Mouse (Mus musculus): Measurements from ENCODE around the gene 3830403N18Rik. TPM values are rescaled to one million over a fixed set of nuclear protein-coding genes. Genes with fewer than 3 reads are reported as not detected.
"Not testable (repeated sequence)": the region's sequence is repeated elsewhere in the genome, so short reads cannot be mapped to it uniquely, and the experiment has no call there.

The 3830403N18Rik gene
- 2.4 and 3.2 TPM in 2 replicates for polyA plus RNA-seq (2015; fragmentation: Nextera tagmentation; extraction: Ambion mirVana)

- H3K27me3 ChIP-seq (ENCODE audit: control insufficient read depth, insufficient read depth, low read length): not testable (repeated sequence)
Measured at GRCm38 (mm10) chrX:56136336-56136909, at the start of gene 3830403N18Rik. Gene 3830403N18Rik (plus strand): TSS chrX:56136572.

GRCm38 (mm10) chrX:56151396-56151795, 15.0 kb downstream of the 3830403N18Rik start:
- H3K9me3 ChIP-seq (replicated peaks; ENCODE audit: control insufficient read depth, low read length): no peaks in the 10 kb centered on the region
- H3K36me3 ChIP-seq (ENCODE audit: control insufficient read depth, insufficient read depth): no peaks in the 10 kb centered on the region
- H3K4me2 ChIP-seq (ENCODE audit: low read depth, low read length): no peak overlapping the region
- H3K27ac ChIP-seq (ENCODE audit: low read length): no peak overlapping the region
- H3K4me1 ChIP-seq (ENCODE audit: control insufficient read depth, insufficient read depth, low read length): no peaks in the 10 kb centered on the region
- no peaks in the 10 kb centered on the region for H3K27me3 ChIP-seq (ENCODE audit: control insufficient read depth, insufficient read depth, low read length)
- WGBS: 79% methylated on average over 2 of the region's 2 CpGs
- ATAC-seq (replicated peaks; ENCODE audit: extremely low read depth, insufficient read depth, low FRiP score): no peak
- H3K9ac ChIP-seq (ENCODE audit: low read length): no peak overlapping the region
- H3K4me3 ChIP-seq (ENCODE audit: low read length): no peak overlapping the region

More at GRCm38 (mm10) chrX:56136336-56136909, at the start of gene 3830403N18Rik:
- not testable (repeated sequence) for H3K9ac ChIP-seq (ENCODE audit: low read length); H3K36me3 ChIP-seq (ENCODE audit: control insufficient read depth, insufficient read depth); H3K9me3 ChIP-seq (replicated peaks; ENCODE audit: control insufficient read depth, low read length); ATAC-seq (replicated peaks; ENCODE audit: extremely low read depth, insufficient read depth, low FRiP score); H3K4me3 ChIP-seq (ENCODE audit: low read length); H3K4me2 ChIP-seq (ENCODE audit: low read depth, low read length); H3K4me1 ChIP-seq (ENCODE audit: control insufficient read depth, insufficient read depth, low read length); H3K27ac ChIP-seq (ENCODE audit: low read length)
- WGBS: 65% methylated on average over 13 of the region's 15 CpGs

DNA sequence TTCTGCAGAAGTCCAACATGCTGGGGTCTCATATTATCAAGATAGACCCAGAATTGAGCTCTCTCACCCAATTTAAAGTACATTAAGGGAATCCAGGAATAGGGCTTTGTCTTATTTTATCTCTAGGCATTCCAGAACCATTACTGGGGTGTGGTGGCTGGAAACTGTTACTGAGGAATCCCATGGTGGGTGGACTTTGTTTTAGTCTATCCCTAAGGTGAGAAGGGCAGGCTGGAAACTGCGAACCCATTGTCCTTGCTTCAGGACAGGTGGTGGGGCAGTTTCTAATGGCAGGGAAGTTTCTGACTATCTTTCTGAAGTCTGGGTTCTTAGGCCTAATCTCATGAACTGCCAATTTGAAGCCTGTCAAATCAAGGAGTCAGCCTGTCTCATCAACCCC, 50.1 kb downstream of the 3830403N18Rik start:
- H3K27me3 ChIP-seq (ENCODE audit: control insufficient read depth, insufficient read depth, low read length); ATAC-seq (replicated peaks; ENCODE audit: extremely low read depth, insufficient read depth, low FRiP score); H3K9ac ChIP-seq (ENCODE audit: low read length); H3K4me3 ChIP-seq (ENCODE audit: low read length); H3K36me3 ChIP-seq (ENCODE audit: control insufficient read depth, insufficient read depth); H3K9me3 ChIP-seq (replicated peaks; ENCODE audit: control insufficient read depth, low read length); H3K4me2 ChIP-seq (ENCODE audit: low read depth, low read length); H3K27ac ChIP-seq (ENCODE audit: low read length); H3K4me1 ChIP-seq (ENCODE audit: control insufficient read depth, insufficient read depth, low read length): not testable (repeated sequence)
- no CpG with 5 or more reads among the region's 1 CpGs for WGBS

Other genes starting within 250 kb of the 3830403N18Rik start
- not detected in 2 replicates for gene Gm773, start 76.3 kb downstream of the 3830403N18Rik start, polyA plus RNA-seq (2015; fragmentation: Nextera tagmentation; extraction: Ambion mirVana)
- gene Zfp449, start 209.8 kb downstream of the 3830403N18Rik start, polyA plus RNA-seq (2015; fragmentation: Nextera tagmentation; extraction: Ambion mirVana): 7.5 and 8.0 TPM in 2 replicates
- gene Smim10l2a, start 238.0 kb downstream of the 3830403N18Rik start, polyA plus RNA-seq (2015; fragmentation: Nextera tagmentation; extraction: Ambion mirVana): 1.3 and 2.1 TPM in 2 replicates

Data from heart, embryonic 16.5 days (tissue).